Mouse (Mus musculus): ENCODE measurements at regions not wholly inside any gene's neighbourhood (a gene's known extent, or its start where the extent isn't known, plus 50 kb on each side); places are given as distances from the start of the nearest gene placed in this dataset.

DNA sequence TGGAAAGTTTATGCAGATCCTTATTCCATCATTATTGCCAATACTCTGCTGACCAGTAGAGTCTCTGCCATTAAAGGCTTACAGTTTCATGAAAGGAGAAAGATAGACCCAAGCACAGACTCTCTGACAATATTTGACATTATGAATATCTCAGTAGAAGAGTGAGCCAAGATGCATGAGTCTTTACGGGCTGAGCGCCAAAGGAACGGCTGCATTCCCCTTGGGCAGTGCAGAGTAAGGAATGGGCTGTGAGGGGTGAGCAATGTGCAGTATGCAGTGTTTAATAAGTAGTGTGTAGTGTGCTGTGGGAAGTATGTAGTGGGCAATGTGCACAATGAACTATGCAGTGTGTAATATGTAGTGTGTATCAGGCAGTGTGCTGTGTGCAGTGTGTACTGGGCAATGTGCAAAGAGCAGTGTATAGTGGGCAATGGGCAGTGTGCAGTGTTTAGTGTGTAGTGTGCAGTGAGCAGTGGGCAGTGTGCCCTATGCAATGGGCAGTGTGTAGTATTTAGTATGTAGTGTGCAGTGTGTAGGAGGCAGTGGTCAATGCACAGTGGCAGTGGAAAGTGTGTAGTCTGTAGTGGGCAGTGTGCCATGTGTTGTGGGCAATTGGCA is 671.8 kb downstream of the 5730522E02Rik start:
- DNase-seq (ENCODE audit: low spot score in 2 of 2), result no peak

GRCm38 (mm10) chr11:25536069-25536468 is 674.5 kb downstream of the 5730522E02Rik start:
- DNase-seq (ENCODE audit: low spot score in 2 of 2), result no peak

DNA sequence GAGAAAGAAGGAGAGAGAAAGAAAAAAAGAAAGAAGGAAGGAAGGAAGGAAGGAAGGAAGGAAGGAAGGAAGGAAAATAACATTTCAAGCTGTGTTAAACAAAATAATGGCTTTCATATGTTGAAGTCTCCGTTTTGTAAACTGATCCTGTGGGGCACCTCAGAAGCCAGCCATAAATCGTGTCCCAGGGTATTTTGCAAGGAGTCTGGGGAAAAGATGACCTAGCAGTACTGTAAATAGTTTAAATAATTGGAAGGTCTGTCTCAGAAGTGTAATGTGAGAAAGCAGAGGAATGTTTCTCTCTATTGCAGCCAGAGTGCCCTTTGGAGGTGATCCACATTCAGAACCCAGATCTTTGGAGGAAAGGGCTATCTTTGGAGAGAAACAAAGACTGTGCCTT is 677.5 kb downstream of the 5730522E02Rik start:
- DNase-seq (ENCODE audit: low spot score in 2 of 2), result no peak

GRCm38 (mm10) chr11:25531668-25532398 is 678.7 kb downstream of the 5730522E02Rik start:
- DNase-seq (ENCODE audit: low spot score in 2 of 2), result no peak

DNA sequence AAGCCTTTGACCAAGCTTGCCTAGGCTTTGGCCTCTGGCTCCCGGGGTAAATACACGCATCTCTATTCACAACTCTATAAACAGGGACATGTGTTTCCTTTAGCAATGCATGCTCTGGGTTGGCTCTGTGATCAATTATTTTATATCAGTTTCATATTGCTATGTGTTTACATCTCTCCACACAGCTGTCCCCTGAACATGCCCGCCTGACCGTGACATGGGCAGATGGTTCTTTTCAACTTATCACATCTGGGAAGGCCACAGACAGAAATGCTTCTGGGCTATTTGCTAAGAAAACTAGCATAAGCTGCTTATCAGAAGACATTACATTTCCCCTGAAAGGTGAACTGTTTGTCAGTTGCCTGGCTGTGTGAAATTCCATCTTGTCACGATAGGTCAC is 682.5 kb downstream of the 5730522E02Rik start:
- DNase-seq (ENCODE audit: low spot score in 2 of 2), result no peak

DNA sequence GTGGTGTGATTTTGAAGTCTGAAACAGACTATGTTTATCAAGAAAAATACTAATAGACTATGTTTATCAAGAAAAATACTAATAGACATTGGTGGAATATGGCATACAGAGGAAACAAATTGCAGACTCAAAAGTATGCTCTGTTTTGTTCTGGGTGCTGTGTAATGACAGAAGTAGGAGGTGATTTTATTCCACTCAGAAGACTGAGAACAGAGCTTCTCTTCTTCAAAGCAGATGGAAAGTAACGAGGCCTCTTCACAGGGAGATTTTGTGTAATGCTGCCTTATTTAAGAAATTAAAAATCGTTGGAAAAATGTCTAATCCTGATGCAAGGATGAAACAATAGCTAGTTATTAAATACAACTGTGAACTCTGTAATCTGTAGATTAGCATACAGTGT is 691.7 kb downstream of the 5730522E02Rik start:
- DNase-seq (ENCODE audit: low spot score in 2 of 2), result no peak

GRCm38 (mm10) chr11:25518131-25518530 is 692.4 kb downstream of the 5730522E02Rik start:
- no peak for DNase-seq (ENCODE audit: low spot score in 2 of 2)

- no peak for DNase-seq (ENCODE audit: low spot score in 2 of 2)
Measured at GRCm38 (mm10) chr11:25505500-25505899, 705.1 kb downstream of the 5730522E02Rik start.

GRCm38 (mm10) chr11:25473682-25474365 is 736.7 kb downstream of the 5730522E02Rik start:
- DNase-seq (ENCODE audit: low spot score in 2 of 2), result no peak

DNA sequence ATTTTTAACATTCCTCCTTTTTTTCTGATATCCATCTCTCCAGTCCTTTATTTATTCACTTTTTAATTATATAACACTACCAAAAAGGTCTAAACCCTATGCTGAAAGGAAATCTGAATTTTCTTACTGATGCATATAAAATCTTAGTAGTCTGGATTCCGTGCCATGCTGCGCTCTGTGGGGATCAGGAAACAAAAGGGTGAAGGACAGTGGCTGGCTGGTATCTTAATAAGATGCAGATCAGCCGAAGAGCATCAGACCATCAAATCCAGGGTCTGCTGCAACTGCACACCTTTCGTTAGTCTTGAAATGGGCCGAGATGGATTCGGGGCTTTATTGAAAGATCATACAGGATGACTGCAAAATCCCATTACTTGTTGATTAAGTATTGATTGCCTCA is 740.7 kb downstream of the 5730522E02Rik start:
- no peak for DNase-seq (ENCODE audit: low spot score in 2 of 2)

GRCm38 (mm10) chr11:25437206-25437605 is 773.4 kb downstream of the 5730522E02Rik start:
- DNase-seq (ENCODE audit: low spot score in 2 of 2), result no peak

DNA sequence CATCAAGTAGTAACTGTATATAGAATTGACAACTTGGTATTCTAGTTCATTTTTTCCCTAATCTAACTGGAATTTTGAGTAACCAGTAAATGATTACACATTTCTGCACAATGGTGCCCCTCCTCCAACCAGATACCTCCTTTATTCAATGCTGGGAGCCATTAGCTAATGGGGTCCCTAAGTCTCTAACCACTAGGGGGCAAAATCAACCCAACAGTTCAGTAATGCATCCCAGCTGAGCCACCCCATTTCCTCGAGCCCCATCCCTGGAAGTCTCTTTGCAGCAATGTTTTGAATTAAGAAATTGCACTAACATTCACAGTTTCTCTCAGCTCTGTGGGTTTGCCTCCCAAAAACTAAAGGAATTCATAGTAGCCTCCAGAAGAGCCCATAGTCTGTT is 774.9 kb downstream of the 5730522E02Rik start:
- no peak for DNase-seq (ENCODE audit: low spot score in 2 of 2)

DNA sequence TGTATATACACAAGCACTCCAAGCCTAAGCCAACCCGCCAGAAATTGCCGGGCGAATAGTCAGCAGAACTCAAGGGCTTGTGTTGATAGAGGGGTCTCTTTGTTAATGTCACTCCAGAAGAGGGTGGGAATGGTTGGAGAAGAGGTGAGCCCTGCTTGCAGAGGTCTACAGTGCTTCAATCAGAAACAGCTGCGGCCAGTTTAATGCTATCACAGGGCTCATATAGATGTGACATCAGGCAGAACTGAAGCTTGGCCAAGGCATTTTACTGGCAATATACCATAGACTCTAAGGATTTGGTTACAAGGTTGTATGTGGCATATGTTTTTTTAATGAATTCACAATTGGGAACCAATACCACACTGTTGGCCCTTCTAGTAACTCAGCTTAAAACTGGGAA is 787.4 kb downstream of the 5730522E02Rik start:
- no peak for DNase-seq (ENCODE audit: low spot score in 2 of 2)

GRCm38 (mm10) chr11:25421486-25421885 is 789.1 kb downstream of the 5730522E02Rik start:
- no peak for DNase-seq (ENCODE audit: low spot score in 2 of 2)

DNA sequence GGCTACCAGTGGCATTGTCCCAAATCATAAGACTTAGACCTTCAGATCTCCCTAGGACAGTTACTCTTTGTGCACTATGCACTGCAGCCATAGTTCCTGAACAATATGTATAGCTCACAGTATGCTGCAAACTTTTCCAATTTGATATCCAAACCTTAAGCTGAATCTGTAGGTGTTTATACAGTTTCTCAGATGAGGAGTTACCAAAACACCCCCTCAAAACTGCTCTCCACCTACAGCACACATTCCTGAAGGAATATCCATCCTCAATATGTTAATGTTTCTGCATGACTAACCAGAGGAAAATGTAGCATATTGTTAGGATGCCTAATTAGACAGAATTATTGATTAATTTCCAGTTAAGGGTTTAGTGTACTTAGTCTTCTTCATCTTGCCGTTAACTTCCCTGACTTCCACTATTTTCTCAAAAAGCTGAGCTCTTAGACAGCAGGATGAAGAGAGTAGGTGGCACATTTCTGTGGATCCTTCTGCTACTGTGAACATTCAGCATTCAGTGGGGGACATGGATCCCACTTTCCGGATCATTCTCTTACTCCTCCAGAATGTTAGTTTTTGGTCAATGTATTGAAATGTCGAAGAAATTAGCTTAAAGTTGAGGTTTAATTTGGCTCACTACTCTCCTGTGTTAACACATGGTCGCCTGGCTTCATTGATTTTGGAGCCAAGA is 800.0 kb downstream of the 5730522E02Rik start:
- DNase-seq (ENCODE audit: low spot score in 2 of 2), result no peak

- no peak for DNase-seq (ENCODE audit: low spot score in 2 of 2)
Measured at GRCm38 (mm10) chr11:25391649-25392048, 818.9 kb downstream of the 5730522E02Rik start.

GRCm38 (mm10) chr11:25367111-25367510 is 843.5 kb downstream of the 5730522E02Rik start:
- DNase-seq (ENCODE audit: low spot score in 2 of 2), result no peak

GRCm38 (mm10) chr11:25365433-25365832 is 845.1 kb downstream of the 5730522E02Rik start:
- no peak for DNase-seq (ENCODE audit: low spot score in 2 of 2)

GRCm38 (mm10) chr11:25359723-25360122 is 850.8 kb downstream of the 5730522E02Rik start:
- no peak for DNase-seq (ENCODE audit: low spot score in 2 of 2)

DNA sequence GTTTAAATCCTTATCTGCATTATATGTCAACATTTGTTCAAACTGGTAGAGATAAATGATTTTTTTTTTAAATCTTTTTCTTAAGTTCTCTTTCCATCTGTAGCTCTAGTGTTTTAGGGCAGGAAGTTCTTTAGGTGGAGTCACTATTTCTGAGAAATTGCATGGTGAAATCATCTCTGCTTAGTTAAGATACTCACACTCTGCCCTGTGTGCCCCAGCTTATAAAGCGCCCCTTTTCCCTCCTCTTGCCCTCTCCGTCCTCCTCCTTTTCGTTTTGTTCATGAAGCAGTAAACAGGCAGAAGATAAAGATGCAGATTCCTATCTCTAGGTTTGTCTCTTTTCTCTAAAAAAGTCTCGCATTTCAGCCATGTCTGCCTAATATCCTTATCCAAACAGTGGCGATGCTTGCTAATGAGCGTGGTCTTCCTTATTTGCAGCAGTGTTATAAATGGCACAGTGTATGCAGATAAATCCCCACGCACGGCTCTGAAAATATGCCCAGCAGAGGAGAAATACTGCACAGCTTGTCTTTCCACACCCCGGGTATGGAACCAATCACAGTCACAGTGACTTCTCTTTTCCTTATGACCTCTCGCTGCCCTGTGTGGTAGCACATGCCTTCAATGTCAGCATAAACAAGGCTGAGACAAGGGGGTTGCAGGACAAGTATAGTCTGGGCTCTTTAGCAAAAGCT is 852.7 kb downstream of the 5730522E02Rik start:
- no peak for DNase-seq (ENCODE audit: low spot score in 2 of 2)

DNA sequence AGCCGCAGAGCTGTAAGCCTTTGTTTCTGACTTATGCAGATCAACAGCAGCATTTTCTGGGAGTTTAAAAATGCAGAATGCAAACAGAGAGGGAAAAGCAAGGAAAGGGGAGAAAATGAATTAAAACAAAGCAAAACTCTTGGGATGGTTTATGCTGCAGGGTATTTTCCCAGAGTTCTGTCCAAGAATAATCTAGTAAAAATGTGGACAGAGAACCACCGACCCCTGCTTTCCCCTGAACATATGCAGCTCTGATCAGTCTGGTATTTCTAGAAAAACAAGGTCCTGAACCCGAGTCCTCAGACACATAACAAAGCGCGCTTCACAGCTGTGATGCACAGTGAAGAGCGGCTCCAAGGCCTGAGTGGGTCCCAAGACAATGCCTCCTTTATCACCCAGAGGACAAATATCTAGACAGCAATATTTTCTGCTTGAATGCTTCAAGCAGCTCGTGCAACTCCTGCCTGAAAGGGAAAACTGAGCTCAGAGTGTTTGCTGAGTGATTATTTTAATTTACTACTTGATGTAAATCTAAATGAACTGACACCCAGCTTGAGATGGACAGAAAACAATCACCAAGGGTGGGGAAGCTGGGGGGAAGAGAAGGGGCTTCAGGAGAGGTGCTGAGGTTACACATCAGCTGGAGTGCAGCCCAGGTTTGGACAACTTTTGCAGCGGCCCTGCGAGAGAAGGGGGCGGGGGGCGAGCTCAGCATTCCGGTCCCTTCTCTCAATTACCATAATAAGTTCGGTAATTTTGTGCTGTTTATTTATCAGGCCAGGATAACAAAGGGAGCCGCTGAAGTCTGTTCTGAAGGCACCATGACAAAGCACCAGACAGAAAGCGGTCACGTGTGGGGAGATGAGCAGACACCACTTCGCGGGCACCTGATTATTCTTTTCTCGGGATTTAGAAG is 853.6 kb downstream of the 5730522E02Rik start:
- no peak for DNase-seq (ENCODE audit: low spot score in 2 of 2)
